7 mouse cellular contexts compared by ENCODE assay signal in genomic region chr6:125071896-125072279, GRCm38 (mm10). TPM values are rescaled to one million over a fixed set of nuclear protein-coding genes. Genes with fewer than 3 reads are reported as not detected.
A peak's percentile ranks its signal among the peaks of the same experiment; 100 is the strongest.
DNase-seq lines count a peak whose midpoint lies in the region; ATAC-seq and TF ChIP-seq lines count a peak whose summit lies in the region.

No protein-coding gene starts in this region.

- peak; percentile 44 to 47 for DNase-seq in left cerebral cortex, adult 2 months (ENCODE audit: extremely low spot score in 1 of 2, low spot score in 2 of 2)
- DNase-seq in left cerebral cortex, adult 8-10 months (ENCODE audit: low spot score in 2 of 2), result no peak
- peak; percentile 75 for DNase-seq in ZHBTc4 (ENCODE audit: low read depth, low spot score)
- DNase-seq in embryonic facial prominence, embryonic 10.5 days (ENCODE audit: low spot score), result peak; percentile 43
- peak; percentile 78 for DNase-seq in thymus, postnatal 14 days

- H3K9me3 ChIP-seq in embryonic facial prominence, embryonic 10.5 days, result no peaks in the 10 kb centered on the region
- no peaks in the 10 kb centered on the region for H3K9me3 ChIP-seq in intestine, embryonic 15.5 days

- no peaks in the 10 kb centered on the region; the same call in 1 of the 2 replicates for H3K27me3 ChIP-seq in embryonic facial prominence, embryonic 10.5 days (replicated peaks; ENCODE audit: low read depth, poor library complexity, severe bottlenecking)
- H3K27me3 ChIP-seq in intestine, embryonic 15.5 days (replicated peaks), result no peaks in the 10 kb centered on the region

- H3K9ac ChIP-seq in intestine, embryonic 15.5 days, result no peak overlapping the region

- no peak overlapping the region for H3K4me3 ChIP-seq in left cerebral cortex, adult 2 months
- H3K4me3 ChIP-seq in embryonic facial prominence, embryonic 10.5 days, result no peak overlapping the region
- H3K4me3 ChIP-seq in intestine, embryonic 15.5 days (replicated peaks), result 0 out of 2 replicates have a peak overlapping the region, but pooled peaks have one; percentile 6

- ATAC-seq in intestine, embryonic 15.5 days, result peak; percentile 46
- peak; percentile 6; the same call in 1 of the 2 replicates for ATAC-seq in megakaryocyte, adult 5-6 weeks (ENCODE audit: poor library complexity, severe bottlenecking)

- peak overlapping the region; percentile 26 for H3K4me2 ChIP-seq in intestine, embryonic 15.5 days (replicated peaks)

- H3K4me1 ChIP-seq in embryonic facial prominence, embryonic 10.5 days, result peaks cover 5% of the 10 kb centered on the region
- peaks cover 8% of the 10 kb centered on the region for H3K4me1 ChIP-seq in intestine, embryonic 15.5 days (replicated peaks)

- no peak for TF ChIP-seq CTCF in left cerebral cortex, adult 2 months (IDR thresholded peaks at IDR 0.05)

- H3K27ac ChIP-seq in left cerebral cortex, adult 2 months, result peak overlapping the region; percentile 18; the same call in 1 of the 2 replicates
- H3K27ac ChIP-seq in embryonic facial prominence, embryonic 10.5 days (replicated peaks), result peak overlapping the region; percentile 41; the same call in 1 of the 2 replicates
- H3K27ac ChIP-seq in intestine, embryonic 15.5 days, result peak overlapping the region; percentile 78

- no peaks in the 10 kb centered on the region for H3K36me3 ChIP-seq in embryonic facial prominence, embryonic 10.5 days (replicated peaks)
- H3K36me3 ChIP-seq in intestine, embryonic 15.5 days, result no peaks in the 10 kb centered on the region

- WGBS in embryonic facial prominence, embryonic 10.5 days, result 17% methylated on average over 2 of the region's 2 CpGs
- 34% methylated on average over 2 of the region's 2 CpGs for WGBS in intestine, embryonic 15.5 days

- intact Hi-C loops in left cerebral cortex, adult 2 months (cut with DNase I), result no loop called here

RNA-seq across cellular contexts. Expression of gene Lpar5, which starts 4.2 kb away (rescaled TPM):
- total RNA-seq in left cerebral cortex, adult 2 months (2021), result under 1 TPM; 0.50 to 0.68 TPM
- 1 to 10 TPM in 2 of 4 experiments, under 1 TPM in 2; 0.44 to 1.9 (median 0.82) TPM for total RNA-seq in left cerebral cortex, adult 8-10 months (2022)
- polyA plus RNA-seq in embryonic facial prominence, embryonic 10.5 days (2016; fragmentation: Nextera tagmentation; extraction: Ambion mirVana), result 0.10 and 0.21 TPM in 2 replicates
- polyA plus RNA-seq in intestine, embryonic 15.5 days (2015; fragmentation: Nextera tagmentation; extraction: Ambion mirVana), result 5.8 and 6.1 TPM in 2 replicates
- total RNA-seq in megakaryocyte, adult 5-6 weeks (2015), result 25.1 and 25.5 TPM in 2 replicates
- 27.6 and 30.0 TPM in 2 replicates for total RNA-seq in megakaryocyte, adult 5-6 weeks (2017)

RNA-seq across cellular contexts. Expression of gene Acrbp, which starts 22.4 kb away (rescaled TPM):
- total RNA-seq in left cerebral cortex, adult 2 months (2021), result 10 to 100 TPM; 12.2 to 18.4 TPM
- total RNA-seq in left cerebral cortex, adult 8-10 months (2022), result 10 to 100 TPM in 2 of 4 experiments, 1 to 10 TPM in 2; 8.6 to 12.1 (median 10.1) TPM
- polyA plus RNA-seq in embryonic facial prominence, embryonic 10.5 days (2016; fragmentation: Nextera tagmentation; extraction: Ambion mirVana), result 15.9 and 17.8 TPM in 2 replicates
- 8.5 and 9.3 TPM in 2 replicates for polyA plus RNA-seq in intestine, embryonic 15.5 days (2015; fragmentation: Nextera tagmentation; extraction: Ambion mirVana)
- 9.0 and 14.2 TPM in 2 replicates for total RNA-seq in megakaryocyte, adult 5-6 weeks (2015)
- 3.4 and 8.8 TPM in 2 replicates for total RNA-seq in megakaryocyte, adult 5-6 weeks (2017)

RNA-seq across cellular contexts. Expression of gene Chd4, which starts 23.9 kb away (rescaled TPM):
- total RNA-seq in left cerebral cortex, adult 2 months (2021), result 100 to 1,000 TPM; 166 to 171 TPM
- total RNA-seq in left cerebral cortex, adult 8-10 months (2022), result 100 to 1,000 TPM; 161 to 176 (median 173) TPM
- polyA plus RNA-seq in embryonic facial prominence, embryonic 10.5 days (2016; fragmentation: Nextera tagmentation; extraction: Ambion mirVana), result 102 and 105 TPM in 2 replicates
- polyA plus RNA-seq in intestine, embryonic 15.5 days (2015; fragmentation: Nextera tagmentation; extraction: Ambion mirVana), result 62.3 and 62.6 TPM in 2 replicates
- total RNA-seq in megakaryocyte, adult 5-6 weeks (2015), result 64.9 and 75.9 TPM in 2 replicates
- total RNA-seq in megakaryocyte, adult 5-6 weeks (2017), result 282 and 336 TPM in 2 replicates

RNA-seq across cellular contexts. Expression of gene Ing4, which starts 32.3 kb away (rescaled TPM):
- total RNA-seq in left cerebral cortex, adult 2 months (2021), result 10 to 100 TPM; 49.5 to 56.6 TPM
- total RNA-seq in left cerebral cortex, adult 8-10 months (2022), result 10 to 100 TPM; 52.5 to 59.2 (median 54.2) TPM
- 125 and 137 TPM in 2 replicates for polyA plus RNA-seq in embryonic facial prominence, embryonic 10.5 days (2016; fragmentation: Nextera tagmentation; extraction: Ambion mirVana)
- 96.2 and 103 TPM in 2 replicates for polyA plus RNA-seq in intestine, embryonic 15.5 days (2015; fragmentation: Nextera tagmentation; extraction: Ambion mirVana)
- 33.0 and 35.7 TPM in 2 replicates for total RNA-seq in megakaryocyte, adult 5-6 weeks (2015)
- total RNA-seq in megakaryocyte, adult 5-6 weeks (2017), result 63.3 and 63.9 TPM in 2 replicates

RNA-seq across cellular contexts. Expression of gene Nop2, which starts 59.8 kb away (rescaled TPM):
- 10 to 100 TPM; 28.1 to 32.1 TPM for total RNA-seq in left cerebral cortex, adult 2 months (2021)
- 10 to 100 TPM; 25.4 to 28.2 (median 27.2) TPM for total RNA-seq in left cerebral cortex, adult 8-10 months (2022)
- 94.1 and 99.4 TPM in 2 replicates for polyA plus RNA-seq in embryonic facial prominence, embryonic 10.5 days (2016; fragmentation: Nextera tagmentation; extraction: Ambion mirVana)
- 68.1 and 70.3 TPM in 2 replicates for polyA plus RNA-seq in intestine, embryonic 15.5 days (2015; fragmentation: Nextera tagmentation; extraction: Ambion mirVana)
- total RNA-seq in megakaryocyte, adult 5-6 weeks (2015), result 8.5 and 12.1 TPM in 2 replicates
- total RNA-seq in megakaryocyte, adult 5-6 weeks (2017), result 22.6 and 24.6 TPM in 2 replicates

Comparison
In these comparisons a context has a peak if more than half of its experiments do, and no peak if none do; other contexts are left out.
1. DNase-seq: peak in left cerebral cortex, adult 2 months (2 of 2), ZHBTc4 (single experiment), embryonic facial prominence, embryonic 10.5 days (single experiment) and thymus, postnatal 14 days (single experiment); none in left cerebral cortex, adult 8-10 months (0 of 2).
2. H3K27ac ChIP-seq: peak in every context shown above with its lines; median percentile 78 in intestine, embryonic 15.5 days; 41 in embryonic facial prominence, embryonic 10.5 days; 18 in left cerebral cortex, adult 2 months.
3. RNA of gene Lpar5, which starts 4.2 kb away (total RNA-seq): 25.1 to 30.0 TPM in megakaryocyte, adult 5-6 weeks; 0.44 to 1.9 TPM in left cerebral cortex, adult 8-10 months and 0.50 to 0.68 TPM in left cerebral cortex, adult 2 months; every median in the first group is over 4 times any median in the second.